Mouse (Mus musculus) embryonic facial prominence, embryonic 15.5 days (tissue): ENCODE measurements around the gene Cdon. TPM values are rescaled to one million over a fixed set of nuclear protein-coding genes. Genes with fewer than 3 reads are reported as not detected.

Experiments used
- ATAC-seq: fragments of 200-750 bp; cut with Nextera tagmentation; 2 replicates; pipeline ENCODE4 v1.8.0; 2017; ENCODE audit warnings: low read depth, moderate TSS enrichment; ENCODE audit not compliant: insufficient number of reproducible peaks, low FRiP score, low TSS enrichment
- H3K27ac ChIP-seq: fragments of 300-500 bp; sonication (generic); replicated peaks from 2 replicates; pipeline ENCODE4 v1.5.1; 2015; ENCODE audit warnings: mild to moderate bottlenecking, inconsistent platforms
- H3K27me3 ChIP-seq: fragments of 300-500 bp; sonication (generic); 2 replicates; pipeline ENCODE4 v1.6.1; 2015; ENCODE audit warnings: inconsistent platforms
- H3K36me3 ChIP-seq: fragments of 300-500 bp; sonication (generic); 2 replicates; pipeline ENCODE4 v1.6.1; 2015; ENCODE audit warnings: mild to moderate bottlenecking, inconsistent platforms
- H3K4me1 ChIP-seq: fragments of 300-500 bp; sonication (generic); 2 replicates; pipeline ENCODE4 v1.6.1; 2015; ENCODE audit warnings: inconsistent platforms
- H3K4me2 ChIP-seq: fragments of 300-500 bp; sonication (generic); replicated peaks from 2 replicates; pipeline ENCODE4 v1.6.1; 2015; ENCODE audit warnings: mild to moderate bottlenecking, inconsistent platforms
- H3K4me3 ChIP-seq: fragments of 300-500 bp; sonication (generic); replicated peaks from 2 replicates; pipeline ENCODE4 v1.5.1; 2015; ENCODE audit warnings: mild to moderate bottlenecking, inconsistent platforms
- H3K9ac ChIP-seq: fragments of 300-500 bp; sonication (generic); 2 replicates; pipeline ENCODE4 v1.6.1; 2015; ENCODE audit warnings: inconsistent platforms
- H3K9me3 ChIP-seq: fragments of 300-500 bp; sonication (generic); replicated peaks from 2 replicates; pipeline ENCODE4 v1.6.1; 2016; ENCODE audit warnings: inconsistent platforms
- WGBS: fragments of 180-500 bp; shearing (Covaris S2); methylation state at CpG from one replicate; pipeline ENCODE4 v1.1.7; 2015; 5-methylcytosine and 5-hydroxymethylcytosine counted together
- polyA plus RNA-seq: library from polyadenylated mRNA; unstranded; fragments of >200 nt; fragmentation: Nextera tagmentation; extraction: Ambion mirVana; gene quantifications from 2 replicates; pipeline ENCODE4 v1.2.1, GENCODE M21; 2015

Gene Cdon
- polyA plus RNA-seq, 1 experiment from 2014 or later: 15.3 TPM

DNA sequence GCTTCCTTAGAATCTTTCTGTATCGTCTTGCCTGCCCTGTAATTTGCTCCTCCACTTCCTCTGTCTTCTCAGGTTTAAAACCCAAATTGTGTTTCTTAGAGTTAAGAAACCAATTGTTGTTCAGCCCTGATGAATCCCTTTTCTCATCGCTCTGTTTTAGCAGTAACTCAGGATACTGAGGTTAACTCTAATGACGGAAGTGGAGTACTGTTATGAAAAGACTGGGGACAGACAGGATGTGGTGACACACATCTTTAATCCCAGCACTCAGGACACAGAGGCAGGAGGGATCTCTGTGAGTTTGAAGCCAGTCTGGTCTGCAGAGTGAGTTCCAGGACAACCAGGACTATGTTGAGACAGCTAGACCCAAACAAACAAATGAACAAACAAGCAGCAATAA lies 74.5 kb downstream of the Cdon start:
- no peaks in the 10 kb centered on the region for H3K27me3 ChIP-seq
- peaks cover 5% of the 10 kb centered on the region; the same call in 1 of the 2 replicates for H3K4me1 ChIP-seq
- H3K9me3 ChIP-seq: no peaks in the 10 kb centered on the region
- H3K4me3 ChIP-seq: no peak overlapping the region
- H3K9ac ChIP-seq: no peak overlapping the region
- no peak overlapping the region for H3K27ac ChIP-seq
- 44% methylated on average over 3 of the region's 3 CpGs for WGBS
- peaks cover 33% of the 10 kb centered on the region; the same call in 1 of the 2 replicates for H3K36me3 ChIP-seq
- no peak overlapping the region for H3K4me2 ChIP-seq
- no peak for ATAC-seq

DNA sequence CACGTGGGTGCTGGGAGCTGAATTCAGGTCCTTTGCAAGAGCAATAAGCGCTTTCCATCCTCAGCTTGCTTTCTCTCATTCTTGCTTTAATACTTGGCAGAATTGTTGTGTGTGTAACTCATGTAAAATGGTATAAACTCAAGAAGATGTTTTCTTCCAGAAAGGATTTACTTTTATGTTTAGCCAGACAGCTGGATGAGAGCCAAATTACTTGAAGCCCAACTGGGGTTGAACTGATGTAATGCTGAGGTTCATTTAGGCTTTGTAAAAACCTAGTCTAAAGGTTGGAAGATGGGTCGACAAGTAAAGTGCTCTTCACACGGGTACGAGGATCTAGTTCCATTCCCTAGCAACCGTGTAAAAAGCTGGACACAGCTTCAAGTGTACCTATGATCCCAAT lies 79.0 kb downstream of the Cdon start:
- ATAC-seq: no peak
- WGBS: 69% methylated on average over 6 of the region's 6 CpGs
- Histone ChIP-seq H3K9me3 (no peaks in the 10 kb centered on the region), H3K4me1 (no peaks in the 10 kb centered on the region), H3K4me3 (no peak overlapping the region), H3K4me2 (no peak overlapping the region), H3K27me3 (no peaks in the 10 kb centered on the region), H3K9ac (no peak overlapping the region), H3K36me3 (peaks cover 60% of the 10 kb centered on the region), H3K27ac (no peak overlapping the region)

DNA sequence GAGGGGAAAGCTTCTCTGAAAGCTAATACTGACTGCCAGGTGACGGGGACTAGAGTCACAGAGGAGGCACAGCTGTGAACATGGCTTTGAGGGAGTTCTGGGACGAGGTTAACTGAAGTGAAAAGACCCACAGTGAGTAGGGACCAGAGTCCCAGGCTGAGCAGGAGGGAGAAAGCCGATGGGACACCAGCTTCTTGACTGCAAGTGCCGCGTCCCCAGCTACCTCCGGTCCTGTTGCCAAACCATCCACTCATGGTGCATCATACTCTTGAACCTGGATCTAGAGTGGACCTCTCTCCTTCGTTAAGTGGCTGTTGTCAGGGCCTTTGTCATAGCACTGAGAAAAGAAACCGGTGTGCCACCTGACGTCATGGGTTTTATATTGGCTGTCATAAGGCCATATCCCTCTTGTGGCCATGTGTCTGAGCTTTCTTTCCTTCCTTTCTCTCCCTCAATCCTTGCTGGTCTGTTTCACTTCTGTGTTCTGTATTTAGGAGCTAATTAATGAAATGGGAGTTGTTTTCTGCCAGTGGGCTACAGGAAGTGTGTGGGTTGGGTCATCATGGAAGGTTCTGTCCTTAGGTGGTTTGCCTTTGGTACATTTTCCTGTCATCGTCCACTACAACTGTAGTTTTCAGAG lies 81.6 kb downstream of the Cdon start:
- Histone ChIP-seq H3K9ac (no peak overlapping the region), H3K4me2 (no peak overlapping the region), H3K9me3 (no peaks in the 10 kb centered on the region), H3K27me3 (no peaks in the 10 kb centered on the region), H3K27ac (no peak overlapping the region), H3K4me3 (no peak overlapping the region), H3K4me1 (peaks cover under 1% of the 10 kb centered on the region), H3K36me3 (peaks cover 54% of the 10 kb centered on the region)
- no peak for ATAC-seq
- 87% methylated on average over 10 of the region's 10 CpGs for WGBS

DNA sequence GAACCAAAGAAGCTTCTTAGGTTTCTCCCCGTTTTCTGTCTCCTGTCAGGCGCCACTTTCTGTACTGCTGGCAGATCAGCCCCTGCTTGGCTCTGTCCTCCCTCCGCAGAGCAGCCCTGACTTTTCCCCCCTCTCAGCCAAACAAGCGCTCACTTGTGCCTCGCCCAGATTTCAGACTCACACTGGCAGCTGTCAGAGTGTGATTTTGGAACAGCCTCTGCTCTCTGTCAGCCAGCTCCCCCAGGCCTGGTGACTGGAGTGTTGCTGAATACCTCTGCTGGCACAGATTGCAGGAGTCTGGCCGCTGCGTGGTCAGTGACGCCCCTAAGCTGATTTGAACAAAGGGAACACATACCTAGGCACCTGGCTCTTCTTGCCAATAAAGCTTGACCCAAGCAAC lies 87.3 kb downstream of the Cdon start:
- Histone ChIP-seq H3K27ac (peak overlapping the region; percentile 82), H3K4me3 (no peak overlapping the region), H3K4me2 (no peak overlapping the region), H3K9me3 (no peaks in the 10 kb centered on the region), H3K27me3 (no peaks in the 10 kb centered on the region), H3K4me1 (peaks cover 11% of the 10 kb centered on the region), H3K9ac (no peak overlapping the region), H3K36me3 (0 out of 2 replicates have a peak, but pooled peaks cover 17% of the 10 kb centered on the region)
- peak; percentile 70 for ATAC-seq
- WGBS: 23% methylated on average over 8 of the region's 8 CpGs

DNA sequence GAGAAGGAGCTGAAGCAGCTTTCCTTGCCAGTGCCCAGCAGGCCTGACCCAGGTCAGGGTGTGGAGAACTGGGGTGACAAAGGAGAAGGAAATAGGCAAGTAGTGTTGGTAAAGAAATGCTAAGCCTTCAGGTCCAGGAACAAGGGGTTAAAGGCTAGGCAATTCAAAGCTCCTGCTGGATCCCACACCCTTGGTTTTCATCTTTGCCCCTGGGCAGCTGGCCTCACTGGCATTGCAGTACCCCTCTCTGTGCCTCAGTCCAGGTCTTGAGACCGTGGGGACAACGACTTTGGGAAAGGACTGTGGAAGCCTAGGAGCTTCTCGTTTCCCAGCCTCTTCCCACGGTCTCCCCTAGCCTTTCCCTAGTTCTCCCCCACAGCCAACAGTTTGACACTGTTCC lies 93.0 kb downstream of the Cdon start:
- Histone ChIP-seq H3K4me1 (no peaks in the 10 kb centered on the region), H3K9ac (no peak overlapping the region), H3K4me2 (no peak overlapping the region), H3K36me3 (no peaks in the 10 kb centered on the region), H3K27ac (no peak overlapping the region), H3K4me3 (no peak overlapping the region), H3K27me3 (no peaks in the 10 kb centered on the region), H3K9me3 (no peaks in the 10 kb centered on the region)
- ATAC-seq: no peak
- WGBS: 81% methylated on average over 4 of the region's 4 CpGs

DNA sequence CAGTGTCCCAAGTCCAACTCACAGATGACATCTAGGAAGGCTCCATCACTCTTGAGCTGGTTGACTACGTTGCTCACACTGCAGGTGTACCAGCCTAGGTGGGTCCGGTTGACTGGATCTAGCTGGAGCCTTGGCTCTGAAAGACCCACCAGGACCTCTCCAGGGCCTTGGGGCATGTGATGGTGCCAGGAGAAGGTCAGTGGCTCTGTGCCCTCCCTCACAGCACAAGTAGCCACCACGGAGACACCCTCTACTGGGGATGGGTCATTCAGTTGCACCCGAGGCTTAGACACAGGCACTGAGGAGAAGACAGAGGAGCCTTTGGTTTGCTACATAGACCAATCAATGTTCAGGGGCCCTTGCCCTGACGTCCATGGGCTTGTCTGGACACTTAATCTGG lies 95.3 kb downstream of the Cdon start:
- no peaks in the 10 kb centered on the region for H3K9me3 ChIP-seq
- H3K9ac ChIP-seq: no peak overlapping the region
- no peaks in the 10 kb centered on the region for H3K27me3 ChIP-seq
- 84% methylated on average over 5 of the region's 5 CpGs for WGBS
- no peaks in the 10 kb centered on the region for H3K4me1 ChIP-seq
- no peak for ATAC-seq
- H3K27ac ChIP-seq: no peak overlapping the region
- no peak overlapping the region for H3K4me3 ChIP-seq
- H3K36me3 ChIP-seq: no peaks in the 10 kb centered on the region
- H3K4me2 ChIP-seq: no peak overlapping the region

DNA sequence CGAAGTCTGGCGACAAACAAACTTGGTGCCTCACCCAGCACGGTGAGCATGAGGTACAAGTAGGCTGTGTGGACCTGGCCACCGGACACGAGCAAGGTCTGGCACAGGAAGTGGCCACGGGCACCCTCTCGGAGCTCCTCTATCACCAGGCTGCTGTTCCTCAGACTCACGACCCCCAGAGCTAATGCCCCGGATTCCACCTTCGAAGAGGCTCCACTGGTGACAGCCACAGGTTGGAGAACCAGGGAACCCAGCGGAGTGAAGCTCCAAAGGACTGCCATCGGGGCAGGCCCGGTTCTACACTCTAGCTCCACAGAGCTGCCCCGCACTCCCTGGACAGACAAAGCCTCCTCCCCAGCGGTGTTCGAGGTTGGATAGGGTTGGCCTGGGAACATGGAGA lies 95.8 kb downstream of the Cdon start:
- Histone ChIP-seq H3K4me3 (no peak overlapping the region), H3K4me1 (no peaks in the 10 kb centered on the region), H3K36me3 (no peaks in the 10 kb centered on the region), H3K9me3 (no peaks in the 10 kb centered on the region), H3K9ac (no peak overlapping the region), H3K27ac (no peak overlapping the region), H3K27me3 (no peaks in the 10 kb centered on the region), H3K4me2 (no peak overlapping the region)
- no peak for ATAC-seq
- 92% methylated on average over 16 of the region's 16 CpGs for WGBS

DNA sequence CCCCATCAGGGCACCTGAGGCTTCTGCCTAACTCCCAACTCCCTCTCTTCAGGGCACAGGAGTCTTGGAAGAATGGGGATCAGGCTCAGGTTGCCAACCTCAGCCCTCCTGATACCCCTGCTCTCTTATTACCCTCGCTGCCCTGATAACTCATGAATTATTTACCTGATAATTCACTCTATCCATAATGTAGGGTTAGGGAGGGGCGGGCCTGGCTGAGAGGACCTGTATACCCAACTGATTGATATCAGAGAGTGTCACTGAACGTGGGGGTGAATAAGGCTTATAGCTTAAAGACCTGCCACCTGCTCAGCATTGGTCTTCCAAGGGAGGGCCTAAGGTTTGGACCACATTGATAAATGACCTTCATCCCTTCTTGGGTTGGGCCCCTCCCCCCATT lies 97.2 kb downstream of the Cdon start, which contains the start of gene Gm1113:
Gm1113 (minus strand) TSS at position 101 of the 400 bp plus-strand sequence.
- Histone ChIP-seq H3K4me1 (0 out of 2 replicates have a peak, but pooled peaks cover 4% of the 10 kb centered on the region), H3K4me3 (no peak within 1 kb of the TSS), H3K27me3 (no peaks in the 10 kb centered on the region), H3K9me3 (no peaks in the 10 kb centered on the region), H3K36me3 (no peaks in the 10 kb centered on the region), H3K9ac (no peak within 1 kb of the TSS), H3K4me2 (no peak within 1 kb of the TSS), H3K27ac (no peak within 1 kb of the TSS)
- no peak for ATAC-seq
- 75% methylated on average over 3 of the region's 3 CpGs for WGBS

DNA sequence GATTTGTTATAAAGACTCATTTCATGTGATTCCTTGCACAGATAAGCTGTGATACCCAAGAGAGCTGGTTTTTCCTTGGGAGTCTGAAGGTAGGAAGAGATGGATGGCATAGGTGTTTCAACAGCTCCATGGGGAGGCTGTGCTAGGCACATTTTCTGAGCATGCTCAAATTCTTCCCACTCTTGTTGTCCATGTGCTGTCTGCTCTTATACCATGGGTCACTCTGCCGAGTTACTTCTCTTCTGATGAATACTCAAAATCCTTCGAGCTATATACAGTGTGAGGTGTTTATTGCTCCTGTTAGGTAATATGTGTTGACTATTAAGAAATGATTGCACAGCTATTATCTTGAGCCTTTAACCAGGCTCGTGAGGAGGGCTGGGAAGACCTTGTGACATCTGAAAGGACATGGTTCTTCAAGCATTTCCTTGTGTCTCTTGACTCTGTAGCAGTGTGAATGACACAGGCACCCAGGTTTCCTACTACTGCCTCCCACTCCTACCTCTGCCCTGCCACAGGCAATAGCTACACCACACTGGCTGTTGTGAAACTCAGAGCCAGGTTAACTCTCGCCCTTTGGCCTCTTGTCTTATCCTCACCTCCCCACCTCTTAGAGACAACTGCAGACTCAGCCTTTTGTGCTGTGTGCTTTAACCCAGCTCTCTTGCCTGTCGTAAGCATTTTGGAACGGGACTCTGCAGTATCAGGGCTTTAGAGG lies 99.9 kb downstream of the Cdon start:
- no peak overlapping the region for H3K4me3 ChIP-seq
- no peaks in the 10 kb centered on the region for H3K27me3 ChIP-seq
- ATAC-seq: no peak
- no peak overlapping the region for H3K9ac ChIP-seq
- H3K4me2 ChIP-seq: no peak overlapping the region
- H3K27ac ChIP-seq: no peak overlapping the region
- no peaks in the 10 kb centered on the region for H3K36me3 ChIP-seq
- H3K4me1 ChIP-seq: peaks cover 20% of the 10 kb centered on the region
- H3K9me3 ChIP-seq: no peaks in the 10 kb centered on the region
- 79% methylated on average over 6 of the region's 6 CpGs for WGBS

DNA sequence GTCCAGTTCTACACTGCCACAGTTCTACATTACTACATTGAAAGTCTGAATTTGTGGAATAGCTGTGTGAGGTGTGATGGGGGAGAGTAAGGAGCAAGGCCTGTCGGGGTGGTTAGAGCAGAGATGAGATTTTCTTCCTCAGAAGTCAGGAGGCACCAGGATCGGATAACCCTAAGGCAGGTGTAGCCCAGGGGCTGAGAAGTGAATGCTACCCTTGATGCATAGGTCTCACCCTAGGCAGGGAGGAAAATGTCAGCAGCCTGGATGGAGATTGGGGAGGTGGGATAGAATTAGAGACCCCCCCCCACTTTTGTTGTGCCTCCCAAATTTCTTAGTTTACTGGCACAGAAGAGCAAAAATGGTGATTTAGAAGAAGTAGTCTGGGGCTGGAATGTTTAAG lies 101.3 kb downstream of the Cdon start:
- Histone ChIP-seq H3K9ac (no peak overlapping the region), H3K27ac (no peak overlapping the region), H3K27me3 (no peaks in the 10 kb centered on the region), H3K9me3 (no peaks in the 10 kb centered on the region), H3K36me3 (no peaks in the 10 kb centered on the region), H3K4me1 (peaks cover 20% of the 10 kb centered on the region), H3K4me2 (no peak overlapping the region), H3K4me3 (no peak overlapping the region)
- ATAC-seq: no peak
- WGBS: 44% methylated on average over 2 of the region's 2 CpGs

DNA sequence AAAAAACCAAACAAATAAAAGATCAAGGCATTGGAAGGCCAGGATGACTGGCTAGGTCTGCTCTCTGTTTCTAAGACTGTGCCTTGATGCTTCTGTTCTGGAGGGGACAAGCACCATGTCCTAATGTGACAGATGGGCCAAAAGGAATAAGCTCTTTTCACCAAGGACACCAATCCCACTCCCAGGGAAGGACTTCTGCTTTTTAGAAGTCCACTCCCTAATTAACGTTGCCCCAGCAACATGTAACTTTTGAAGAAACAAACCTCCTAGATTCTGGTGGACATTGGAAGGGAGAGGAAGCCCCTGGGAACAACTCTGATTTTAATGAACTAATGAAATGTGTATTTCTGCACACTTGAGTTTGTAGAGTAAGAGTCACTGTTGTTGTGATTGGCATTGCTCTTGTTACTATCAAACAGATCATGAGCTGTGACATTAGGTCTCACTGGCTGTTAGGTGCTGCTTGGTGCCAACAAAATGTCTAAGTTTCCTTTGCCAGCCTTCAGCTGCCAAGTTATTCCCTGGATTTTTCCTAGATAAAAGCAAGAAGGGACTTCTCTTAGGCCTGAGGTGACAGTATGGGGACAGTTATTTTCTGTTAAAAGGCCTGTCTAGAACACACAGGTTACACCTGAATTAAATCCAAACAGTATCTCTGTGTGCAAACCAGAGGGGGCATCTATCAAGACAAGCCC lies 102.0 kb downstream of the Cdon start:
- Histone ChIP-seq H3K9ac (no peak overlapping the region), H3K4me2 (no peak overlapping the region), H3K9me3 (no peaks in the 10 kb centered on the region), H3K36me3 (no peaks in the 10 kb centered on the region), H3K4me1 (peaks cover 20% of the 10 kb centered on the region), H3K27me3 (no peaks in the 10 kb centered on the region), H3K4me3 (no peak overlapping the region), H3K27ac (peak overlapping the region; percentile 86)
- ATAC-seq: no peak
- WGBS: 71% methylated on average over 1 of the region's 1 CpGs
